Mouse (Mus musculus) testis, adult 2 months (tissue): Measurements from ENCODE around the gene Erc2. TPM values are rescaled to one million over a fixed set of nuclear protein-coding genes. Genes with fewer than 3 reads are reported as not detected.

Experiments
- H3K27ac ChIP-seq: fragments of 200-500 bp; 2 replicates; pipeline ENCODE4 v1.5.1; 2012; ENCODE audit warnings: low read depth, low read length; ENCODE audit not compliant: control insufficient read depth, insufficient read depth
- H3K27me3 ChIP-seq: fragments of 200-500 bp; 2 replicates; pipeline ENCODE4 v1.6.1; 2012; ENCODE audit warnings: mild to moderate bottlenecking, low read length, moderate library complexity; ENCODE audit not compliant: control insufficient read depth, insufficient read depth
- H3K36me3 ChIP-seq: fragments of 200-500 bp; 2 replicates; pipeline ENCODE4 v1.6.1; 2012; ENCODE audit warnings: mild to moderate bottlenecking, low read length; ENCODE audit not compliant: control insufficient read depth, insufficient read depth
- H3K4me1 ChIP-seq: fragments of 200-500 bp; 2 replicates; pipeline ENCODE4 v1.6.1; 2012; ENCODE audit warnings: low read length; ENCODE audit not compliant: control insufficient read depth, insufficient read depth
- H3K4me3 ChIP-seq: fragments of 200-500 bp; 2 replicates; pipeline ENCODE4 v1.5.1; 2012; ENCODE audit warnings: low read depth, mild to moderate bottlenecking, low read length, moderate library complexity, mixed read lengths; ENCODE audit not compliant: control insufficient read depth
- CTCF ChIP-seq: fragments of 200-500 bp; IDR thresholded peaks from 2 replicates; pipeline ENCODE4 v1.5.1; 2012; ENCODE audit warnings: low read depth, mild to moderate bottlenecking, inconsistent platforms, low read length, moderate library complexity; ENCODE audit not compliant: control insufficient read depth, insufficient read depth, insufficient replicate concordance
- POLR2A ChIP-seq: fragments of 200-500 bp; IDR thresholded peaks from 2 replicates; pipeline ENCODE4 v1.6.1; 2012; ENCODE audit warnings: low read depth, mild to moderate bottlenecking, inconsistent platforms, low read length, moderate library complexity; ENCODE audit not compliant: control insufficient read depth
- polyA plus RNA-seq: library from polyadenylated mRNA; depleted of rRNA; stranded (reverse); fragments of >200 nt; gene quantifications from 2 replicates; pipeline ENCODE4 v1.2.3, GENCODE M21; 2012

Gene Erc2
- polyA plus RNA-seq, 1 experiment = 2.4 TPM

DNA sequence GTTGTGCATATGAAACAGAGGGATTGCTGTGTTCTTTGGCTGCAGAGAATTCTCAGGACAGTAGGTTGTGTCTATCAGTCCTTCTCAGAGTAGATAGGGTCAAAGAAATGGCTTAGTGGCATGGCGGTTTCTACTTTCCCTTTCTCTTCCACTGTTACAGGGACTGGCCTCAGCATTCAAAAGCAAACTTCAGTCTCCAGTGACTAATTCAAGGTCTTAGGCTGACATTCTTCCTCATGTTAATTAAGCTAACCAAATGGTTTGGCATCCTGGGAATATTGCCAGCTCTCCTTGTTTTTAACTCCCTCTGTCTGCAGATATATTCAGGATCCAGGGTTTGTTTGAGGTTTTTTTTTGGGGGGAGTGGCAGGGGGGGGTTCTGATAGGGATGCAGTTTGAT lies 408.6 kb downstream of the Erc2 start:
- TF ChIP-seq POLR2A = no peak
- no peak for TF ChIP-seq CTCF
- Histone ChIP-seq H3K36me3 (no peaks in the 10 kb centered on the region), H3K4me1 (no peaks in the 10 kb centered on the region), H3K27me3 (no peaks in the 10 kb centered on the region), H3K4me3 (no peak overlapping the region), H3K27ac (no peak overlapping the region; the same call in 1 of the 2 replicates)

DNA sequence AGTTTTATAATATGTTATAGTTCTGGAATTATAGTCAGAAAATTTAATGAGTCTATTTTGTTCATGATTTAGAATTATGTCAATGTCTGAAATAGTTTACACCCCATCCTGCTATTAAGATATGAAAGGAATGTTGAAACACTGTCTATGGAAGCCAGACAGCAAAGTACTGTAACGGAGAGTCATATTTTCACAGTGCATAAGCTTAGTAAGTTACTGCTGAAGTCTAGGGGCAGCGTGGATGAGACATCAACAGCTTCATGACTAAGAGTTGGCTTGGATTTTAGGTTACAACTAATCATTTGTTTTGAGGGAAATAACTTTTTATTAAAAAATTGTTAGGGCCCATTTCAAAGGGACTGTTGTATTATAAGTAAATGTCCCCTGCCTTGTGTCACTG lies 412.8 kb downstream of the Erc2 start:
- H3K27me3 ChIP-seq = no peaks in the 10 kb centered on the region
- no peaks in the 10 kb centered on the region for H3K36me3 ChIP-seq
- H3K27ac ChIP-seq = no peak overlapping the region
- no peak for TF ChIP-seq CTCF
- no peak for TF ChIP-seq POLR2A
- H3K4me1 ChIP-seq = no peaks in the 10 kb centered on the region
- no peak overlapping the region for H3K4me3 ChIP-seq

- no peaks in the 10 kb centered on the region for H3K27me3 ChIP-seq
- TF ChIP-seq POLR2A (no peak), CTCF (no peak)
- H3K4me1 ChIP-seq = no peaks in the 10 kb centered on the region
- no peak overlapping the region for H3K27ac ChIP-seq
- H3K4me3 ChIP-seq = no peak overlapping the region
- no peaks in the 10 kb centered on the region for H3K36me3 ChIP-seq
Measured at GRCm38 (mm10) chr14:28043095-28043494, 420.9 kb downstream of the Erc2 start.

- Histone ChIP-seq H3K36me3 (no peaks in the 10 kb centered on the region), H3K4me1 (no peaks in the 10 kb centered on the region), H3K4me3 (no peak overlapping the region), H3K27ac (no peak overlapping the region), H3K27me3 (no peaks in the 10 kb centered on the region)
- TF ChIP-seq POLR2A (no peak), CTCF (no peak)
Measured at GRCm38 (mm10) chr14:28051646-28052045, 429.4 kb downstream of the Erc2 start.

GRCm38 (mm10) chr14:28057159-28057884 lies 435.1 kb downstream of the Erc2 start:
- Histone ChIP-seq H3K4me3 (no peak overlapping the region), H3K27ac (no peak overlapping the region), H3K4me1 (no peaks in the 10 kb centered on the region; the same call in 1 of the 2 replicates), H3K36me3 (no peaks in the 10 kb centered on the region), H3K27me3 (no peaks in the 10 kb centered on the region)
- no peak for TF ChIP-seq POLR2A
- no peak for TF ChIP-seq CTCF

DNA sequence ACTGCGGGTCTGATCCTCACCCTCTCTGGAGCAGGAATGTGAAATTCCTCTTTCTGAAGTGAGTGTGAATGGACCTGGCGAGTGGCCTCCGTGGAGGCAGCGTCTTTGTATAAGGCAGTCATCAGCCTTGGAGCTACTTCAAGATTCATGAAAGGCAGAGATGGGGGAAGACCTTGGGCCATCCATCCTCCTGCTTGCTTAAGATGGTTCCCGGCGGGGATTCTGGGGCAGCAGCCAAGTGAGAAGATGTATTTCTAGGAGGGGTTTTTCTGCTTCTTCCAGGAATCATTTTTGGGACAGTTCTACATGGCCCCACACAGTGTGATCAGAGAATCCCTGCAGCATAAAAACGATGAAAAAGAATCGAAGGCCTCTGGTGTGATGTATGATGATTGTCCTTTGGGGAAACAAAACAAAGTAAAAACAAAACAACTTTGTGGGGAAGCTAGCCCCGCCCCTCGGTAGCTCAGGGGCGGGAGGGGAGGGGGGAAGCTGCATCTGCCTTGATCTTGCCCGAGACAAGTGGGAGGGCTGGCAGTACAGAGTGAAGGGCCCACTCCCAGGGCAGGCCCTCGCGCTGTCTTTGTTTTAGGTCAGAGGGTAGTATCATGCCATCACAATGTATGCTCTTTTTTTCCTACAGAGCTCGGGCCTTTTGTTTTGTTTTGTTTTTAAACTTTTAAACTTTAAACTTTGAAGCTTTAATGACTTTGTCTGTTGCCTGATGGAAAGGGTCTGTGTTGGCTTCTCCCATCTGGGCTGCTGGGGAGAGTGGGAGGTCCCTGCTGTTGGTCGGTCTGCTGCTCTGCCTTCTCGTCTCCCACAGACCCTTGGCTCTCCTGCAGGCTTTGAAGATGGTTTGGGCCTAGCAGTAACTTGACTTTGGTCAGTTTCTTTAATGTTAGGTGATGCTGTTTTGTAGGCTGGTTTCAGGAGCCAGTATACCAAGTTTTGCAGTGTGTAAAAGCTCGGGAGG lies 435.9 kb downstream of the Erc2 start:
- H3K27ac ChIP-seq = no peak overlapping the region
- TF ChIP-seq CTCF = no peak
- TF ChIP-seq POLR2A = no peak
- no peak overlapping the region for H3K4me3 ChIP-seq
- H3K4me1 ChIP-seq = no peaks in the 10 kb centered on the region; the same call in 1 of the 2 replicates
- no peaks in the 10 kb centered on the region for H3K27me3 ChIP-seq
- no peaks in the 10 kb centered on the region for H3K36me3 ChIP-seq

- Histone ChIP-seq H3K27ac (no peak overlapping the region), H3K4me1 (no peaks in the 10 kb centered on the region; the same call in 1 of the 2 replicates), H3K4me3 (no peak overlapping the region), H3K36me3 (no peaks in the 10 kb centered on the region), H3K27me3 (no peaks in the 10 kb centered on the region)
- TF ChIP-seq CTCF (no peak), POLR2A (no peak)
Measured at GRCm38 (mm10) chr14:28060891-28061290, 438.7 kb downstream of the Erc2 start.
